Mouse (Mus musculus) thymus, adult 2 months (tissue): ENCODE results near the gene Epm2a. TPM values are rescaled to one million over a fixed set of nuclear protein-coding genes. Genes with fewer than 3 reads are reported as not detected.

Experiments
- DNase-seq: peaks from one replicate; pipeline ENCODE4 v3.0.0; 2021
- H3K27ac ChIP-seq: fragments of 200-500 bp; 2 replicates; pipeline ENCODE4 v1.5.1; 2012; ENCODE audit warnings: low read length, control low read depth; ENCODE audit not compliant: control insufficient read depth, insufficient read depth
- H3K27me3 ChIP-seq: fragments of 200-500 bp; 2 replicates; pipeline ENCODE4 v1.6.1; 2012; ENCODE audit warnings: mild to moderate bottlenecking, low read length, moderate library complexity, mixed read lengths; ENCODE audit not compliant: control insufficient read depth, insufficient read depth
- H3K36me3 ChIP-seq: fragments of 200-500 bp; 2 replicates; pipeline ENCODE4 v1.6.1; 2012; ENCODE audit warnings: mild to moderate bottlenecking, low read length, moderate library complexity; ENCODE audit not compliant: control insufficient read depth, insufficient read depth
- H3K4me1 ChIP-seq: fragments of 200-500 bp; replicated peaks from 2 replicates; pipeline ENCODE4 v1.6.1; 2012; ENCODE audit warnings: low read length; ENCODE audit not compliant: control insufficient read depth, insufficient read depth
- H3K4me3 ChIP-seq: fragments of 200-500 bp; 2 replicates; pipeline ENCODE4 v1.5.1; 2012; ENCODE audit warnings: mild to moderate bottlenecking, low read length, control low read depth, moderate library complexity; ENCODE audit not compliant: control insufficient read depth, insufficient read depth
- CTCF ChIP-seq: fragments of 200-500 bp; IDR thresholded peaks from 2 replicates; pipeline ENCODE4 v1.5.1; 2012; ENCODE audit warnings: mild to moderate bottlenecking, control low read depth, low read length, moderate library complexity, borderline replicate concordance; ENCODE audit not compliant: control insufficient read depth, poor library complexity, insufficient read depth; ENCODE audit errors: extremely low read depth
- POLR2A ChIP-seq: fragments of 200-500 bp; IDR thresholded peaks from 2 replicates; pipeline ENCODE4 v1.6.1; 2012; ENCODE audit warnings: mild to moderate bottlenecking, low read length, control low read depth, moderate library complexity; ENCODE audit not compliant: control insufficient read depth, poor library complexity, insufficient read depth; ENCODE audit errors: extremely low read depth
- WGBS: fragments of 180-500 bp; shearing (Covaris S2); methylation state at CpG from one replicate; pipeline ENCODE4 v1.1.7; 2018; 5-methylcytosine and 5-hydroxymethylcytosine counted together
- polyA plus RNA-seq: library from polyadenylated mRNA; depleted of rRNA; stranded (reverse); fragments of >200 nt; gene quantifications from 2 replicates; pipeline ENCODE4 v1.2.3, GENCODE M21; 2012; rRNA removed

Gene Epm2a
- polyA plus RNA-seq, 1 experiment, result 2.7 TPM

GRCm38 (mm10) chr10:11436961-11437360 lies 93.8 kb downstream of the Epm2a start:
- no peak for TF ChIP-seq CTCF
- no peak for TF ChIP-seq POLR2A
- 78% methylated on average over 1 of the region's 1 CpGs for WGBS

GRCm38 (mm10) chr10:11438461-11438860 lies 95.3 kb downstream of the Epm2a start:
- H3K27ac ChIP-seq, result no peak overlapping the region
- 97% methylated on average over 10 of the region's 10 CpGs for WGBS
- H3K4me1 ChIP-seq, result no peaks in the 10 kb centered on the region
- TF ChIP-seq POLR2A, result no peak
- TF ChIP-seq CTCF, result no peak
- H3K4me3 ChIP-seq, result no peak overlapping the region
- DNase-seq, result no peak
- H3K36me3 ChIP-seq, result no peaks in the 10 kb centered on the region
- H3K27me3 ChIP-seq, result no peaks in the 10 kb centered on the region

More at GRCm38 (mm10) chr10:11436961-11437360, 93.8 kb downstream of the Epm2a start:
- no peaks in the 10 kb centered on the region for H3K4me1 ChIP-seq
- H3K36me3 ChIP-seq, result no peaks in the 10 kb centered on the region
- H3K4me3 ChIP-seq, result no peak overlapping the region
- no peak overlapping the region for H3K27ac ChIP-seq
- DNase-seq, result no peak
- H3K27me3 ChIP-seq, result no peaks in the 10 kb centered on the region

- 93% methylated on average over 6 of the region's 6 CpGs for WGBS
- Histone ChIP-seq H3K4me1 (no peaks in the 10 kb centered on the region), H3K4me3 (no peak overlapping the region), H3K36me3 (no peaks in the 10 kb centered on the region), H3K27ac (no peak overlapping the region), H3K27me3 (no peaks in the 10 kb centered on the region)
- TF ChIP-seq POLR2A, result no peak
- no peak for TF ChIP-seq CTCF
- no peak for DNase-seq
Measured at GRCm38 (mm10) chr10:11439342-11439741, 96.1 kb downstream of the Epm2a start.

- no peaks in the 10 kb centered on the region for H3K4me1 ChIP-seq
- no peaks in the 10 kb centered on the region for H3K36me3 ChIP-seq
- no peak for TF ChIP-seq POLR2A
- no peak for TF ChIP-seq CTCF
- WGBS, result 49% methylated on average over 23 of the region's 23 CpGs
- no peak overlapping the region for H3K27ac ChIP-seq
- H3K27me3 ChIP-seq, result no peaks in the 10 kb centered on the region
- DNase-seq, result peak; percentile 67
- H3K4me3 ChIP-seq, result no peak overlapping the region
Measured at GRCm38 (mm10) chr10:11449556-11450305, 106.5 kb downstream of the Epm2a start.

GRCm38 (mm10) chr10:11452537-11452936 lies 109.3 kb downstream of the Epm2a start:
- no peak overlapping the region for H3K4me3 ChIP-seq
- no peaks in the 10 kb centered on the region for H3K4me1 ChIP-seq
- no peak for TF ChIP-seq CTCF
- no peak for TF ChIP-seq POLR2A
- no peak for DNase-seq
- no peaks in the 10 kb centered on the region for H3K36me3 ChIP-seq
- H3K27ac ChIP-seq, result no peak overlapping the region
- H3K27me3 ChIP-seq, result no peaks in the 10 kb centered on the region
- 96% methylated on average over 2 of the region's 2 CpGs for whole genome bisulfite sequencing

- H3K4me1 ChIP-seq, result no peaks in the 10 kb centered on the region
- 14% methylated on average over 1 of the region's 1 CpGs for WGBS
- DNase-seq, result peak; percentile 23
- TF ChIP-seq CTCF, result no peak
- no peak for TF ChIP-seq POLR2A
- H3K36me3 ChIP-seq, result no peaks in the 10 kb centered on the region
- H3K27ac ChIP-seq, result no peak overlapping the region
- no peaks in the 10 kb centered on the region for H3K27me3 ChIP-seq
- no peak overlapping the region for H3K4me3 ChIP-seq
Measured at GRCm38 (mm10) chr10:11457445-11457844, 114.2 kb downstream of the Epm2a start.

GRCm38 (mm10) chr10:11491956-11492355 lies 148.8 kb downstream of the Epm2a start:
- no peak for TF ChIP-seq POLR2A
- Histone ChIP-seq H3K4me1 (no peaks in the 10 kb centered on the region), H3K27me3 (no peaks in the 10 kb centered on the region), H3K27ac (no peak overlapping the region), H3K36me3 (no peaks in the 10 kb centered on the region), H3K4me3 (no peak overlapping the region)
- 48% methylated on average over 28 of the region's 28 CpGs for WGBS
- peak; percentile 44 for DNase-seq

Other genes with a start within 250 kb of the Epm2a start
- gene Shprh, start 194.0 kb upstream of the Epm2a start, polyA plus RNA-seq, result 5.6 and 5.7 TPM in 2 replicates
- gene Fbxo30, start 62.1 kb upstream of the Epm2a start, polyA plus RNA-seq, result 1.3 and 1.6 TPM in 2 replicates